Mouse (Mus musculus) limb, embryonic 15.5 days (tissue): ENCODE measurements around the gene Gm20388. TPM values are rescaled to one million over a fixed set of nuclear protein-coding genes. Genes with fewer than 3 reads are reported as not detected.

Source experiments
- ATAC-seq: fragments of 200-750 bp; cut with Nextera tagmentation; 2 replicates; pipeline ENCODE4 v1.8.0; 2017; ENCODE audit warnings: low read depth, moderate TSS enrichment; ENCODE audit not compliant: insufficient number of reproducible peaks, low FRiP score, low TSS enrichment
- H3K27ac ChIP-seq: fragments of 300-500 bp; sonication (generic); 2 replicates; pipeline ENCODE4 v1.5.1; 2015; ENCODE audit warnings: moderate library complexity, mild to moderate bottlenecking, inconsistent platforms
- H3K27me3 ChIP-seq: fragments of 300-500 bp; sonication (generic); 2 replicates; pipeline ENCODE4 v1.6.1; 2015; ENCODE audit warnings: inconsistent platforms
- H3K36me3 ChIP-seq: fragments of 300-500 bp; sonication (generic); 2 replicates; pipeline ENCODE4 v1.6.1; 2015; ENCODE audit warnings: inconsistent platforms
- H3K4me1 ChIP-seq: fragments of 300-500 bp; sonication (generic); 2 replicates; pipeline ENCODE4 v1.6.1; 2015; ENCODE audit warnings: inconsistent platforms
- H3K4me2 ChIP-seq: fragments of 300-500 bp; sonication (generic); 2 replicates; pipeline ENCODE4 v1.6.1; 2015; ENCODE audit warnings: mild to moderate bottlenecking, inconsistent platforms
- H3K4me3 ChIP-seq: fragments of 300-500 bp; sonication (generic); 2 replicates; pipeline ENCODE4 v1.5.1; 2015; ENCODE audit warnings: mild to moderate bottlenecking, inconsistent platforms
- H3K9ac ChIP-seq: fragments of 300-500 bp; sonication (generic); 2 replicates; pipeline ENCODE4 v1.6.1; 2015; ENCODE audit warnings: inconsistent platforms
- H3K9me3 ChIP-seq: fragments of 300-500 bp; sonication (generic); 2 replicates; pipeline ENCODE4 v1.6.1; 2016; ENCODE audit warnings: inconsistent platforms
- WGBS: fragments of 180-500 bp; shearing (Covaris S2); methylation state at CpG from one replicate; pipeline ENCODE4 v1.1.7; 2015; 5-methylcytosine and 5-hydroxymethylcytosine counted together
- polyA plus RNA-seq: library from polyadenylated mRNA; unstranded; fragments of >200 nt; fragmentation: Nextera tagmentation; extraction: Ambion mirVana; gene quantifications from 2 replicates; pipeline ENCODE4 v1.2.1, GENCODE M21; 2015

The Gm20388 gene
- polyA plus RNA-seq, 1 experiment from 2014 or later: 4.9 TPM

GRCm38 (mm10) chr8:123752773-123753468 is 3842.3 kb downstream of the Gm20388 start:
- no peaks in the 10 kb centered on the region for H3K36me3 ChIP-seq
- H3K4me2 ChIP-seq: no peak overlapping the region
- H3K27me3 ChIP-seq: no peaks in the 10 kb centered on the region
- no peak overlapping the region for H3K4me3 ChIP-seq
- no peak for ATAC-seq
- H3K4me1 ChIP-seq: peaks cover 29% of the 10 kb centered on the region
- H3K9ac ChIP-seq: no peak overlapping the region
- no peaks in the 10 kb centered on the region for H3K9me3 ChIP-seq
- 58% methylated on average over 13 of the region's 13 CpGs for WGBS
- peak overlapping the region; percentile 24; the same call in 1 of the 2 replicates for H3K27ac ChIP-seq

GRCm38 (mm10) chr8:123753604-123754375 is 3843.1 kb downstream of the Gm20388 start:
- H3K4me3 ChIP-seq: no peak overlapping the region
- no peak overlapping the region for H3K9ac ChIP-seq
- ATAC-seq: no peak
- peaks cover 21% of the 10 kb centered on the region for H3K4me1 ChIP-seq
- no peaks in the 10 kb centered on the region for H3K27me3 ChIP-seq
- no peaks in the 10 kb centered on the region for H3K36me3 ChIP-seq
- H3K4me2 ChIP-seq: no peak overlapping the region
- H3K27ac ChIP-seq: peak overlapping the region; percentile 24; the same call in 1 of the 2 replicates
- H3K9me3 ChIP-seq: no peaks in the 10 kb centered on the region
- WGBS: 14% methylated on average over 18 of the region's 18 CpGs

GRCm38 (mm10) chr8:123754538-123755431 is 3844.1 kb downstream of the Gm20388 start:
- Histone ChIP-seq H3K27me3 (no peaks in the 10 kb centered on the region), H3K27ac (no peak overlapping the region), H3K4me2 (no peak overlapping the region), H3K9me3 (no peaks in the 10 kb centered on the region), H3K9ac (no peak overlapping the region), H3K4me1 (peaks cover 20% of the 10 kb centered on the region), H3K4me3 (no peak overlapping the region), H3K36me3 (no peaks in the 10 kb centered on the region)
- ATAC-seq: no peak
- 70% methylated on average over 13 of the region's 13 CpGs for WGBS

- H3K4me3 ChIP-seq: no peak overlapping the region
- H3K27me3 ChIP-seq: no peaks in the 10 kb centered on the region
- H3K4me2 ChIP-seq: no peak overlapping the region
- no peaks in the 10 kb centered on the region for H3K9me3 ChIP-seq
- WGBS: 66% methylated on average over 8 of the region's 8 CpGs
- H3K27ac ChIP-seq: no peak overlapping the region
- H3K4me1 ChIP-seq: peaks cover 38% of the 10 kb centered on the region
- no peak for ATAC-seq
- H3K36me3 ChIP-seq: no peaks in the 10 kb centered on the region
- no peak overlapping the region for H3K9ac ChIP-seq
These were observed 3846.3 kb downstream of the Gm20388 start for GRCm38 (mm10) chr8:123756901-123757300.

GRCm38 (mm10) chr8:123758935-123759334 is 3848.3 kb downstream of the Gm20388 start:
- 81% methylated on average over 1 of the region's 1 CpGs for WGBS
- H3K4me1 ChIP-seq: peaks cover 41% of the 10 kb centered on the region
- no peak overlapping the region for H3K4me2 ChIP-seq
- H3K4me3 ChIP-seq: no peak overlapping the region
- no peaks in the 10 kb centered on the region for H3K9me3 ChIP-seq
- ATAC-seq: no peak
- H3K27me3 ChIP-seq: no peaks in the 10 kb centered on the region
- no peaks in the 10 kb centered on the region for H3K36me3 ChIP-seq
- H3K27ac ChIP-seq: no peak overlapping the region
- no peak overlapping the region for H3K9ac ChIP-seq

- no peaks in the 10 kb centered on the region for H3K36me3 ChIP-seq
- H3K27me3 ChIP-seq: no peaks in the 10 kb centered on the region
- 20% methylated on average over 10 of the region's 10 CpGs for WGBS
- no peak overlapping the region for H3K9ac ChIP-seq
- no peak overlapping the region for H3K27ac ChIP-seq
- no peak overlapping the region for H3K4me3 ChIP-seq
- H3K4me1 ChIP-seq: peaks cover 34% of the 10 kb centered on the region
- no peaks in the 10 kb centered on the region for H3K9me3 ChIP-seq
- H3K4me2 ChIP-seq: no peak overlapping the region; the same call in 1 of the 2 replicates
- ATAC-seq: no peak
These were observed 3849.3 kb downstream of the Gm20388 start for GRCm38 (mm10) chr8:123759933-123760332.

- 45% methylated on average over 5 of the region's 5 CpGs for WGBS
- H3K4me2 ChIP-seq: no peak overlapping the region
- H3K36me3 ChIP-seq: no peaks in the 10 kb centered on the region
- no peak overlapping the region for H3K4me3 ChIP-seq
- ATAC-seq: no peak
- H3K27me3 ChIP-seq: no peaks in the 10 kb centered on the region
- no peak overlapping the region for H3K27ac ChIP-seq
- H3K9me3 ChIP-seq: no peaks in the 10 kb centered on the region
- peaks cover 34% of the 10 kb centered on the region for H3K4me1 ChIP-seq
- H3K9ac ChIP-seq: no peak overlapping the region
These were observed 3849.9 kb downstream of the Gm20388 start for GRCm38 (mm10) chr8:123760579-123760978.

- 36% methylated on average over 12 of the region's 12 CpGs for WGBS
- no peak overlapping the region for H3K9ac ChIP-seq
- H3K4me3 ChIP-seq: no peak overlapping the region
- peaks cover 34% of the 10 kb centered on the region for H3K4me1 ChIP-seq
- ATAC-seq: no peak
- no peaks in the 10 kb centered on the region for H3K27me3 ChIP-seq
- H3K9me3 ChIP-seq: no peaks in the 10 kb centered on the region
- no peaks in the 10 kb centered on the region for H3K36me3 ChIP-seq
- H3K27ac ChIP-seq: peak overlapping the region; percentile 48
- peak overlapping the region; percentile 13; the same call in 1 of the 2 replicates for H3K4me2 ChIP-seq
These were observed 3850.7 kb downstream of the Gm20388 start for GRCm38 (mm10) chr8:123761266-123761882.

- H3K36me3 ChIP-seq: no peaks in the 10 kb centered on the region
- no peak overlapping the region for H3K9ac ChIP-seq
- peak overlapping the region; percentile 48; the same call in 1 of the 2 replicates for H3K27ac ChIP-seq
- no peak overlapping the region for H3K4me3 ChIP-seq
- no peak overlapping the region for H3K4me2 ChIP-seq
- peaks cover 34% of the 10 kb centered on the region for H3K4me1 ChIP-seq
- WGBS: 23% methylated on average over 4 of the region's 4 CpGs
- H3K27me3 ChIP-seq: no peaks in the 10 kb centered on the region
- no peaks in the 10 kb centered on the region for H3K9me3 ChIP-seq
- ATAC-seq: no peak
These were observed 3851.2 kb downstream of the Gm20388 start for GRCm38 (mm10) chr8:123761883-123762270.

- H3K9me3 ChIP-seq: no peaks in the 10 kb centered on the region
- no peaks in the 10 kb centered on the region for H3K27me3 ChIP-seq
- no peak overlapping the region for H3K9ac ChIP-seq
- peaks cover 38% of the 10 kb centered on the region for H3K4me1 ChIP-seq
- no peaks in the 10 kb centered on the region for H3K36me3 ChIP-seq
- ATAC-seq: no peak
- no peak overlapping the region for H3K4me2 ChIP-seq
- no peak overlapping the region for H3K4me3 ChIP-seq
- 32% methylated on average over 7 of the region's 7 CpGs for WGBS
- H3K27ac ChIP-seq: no peak overlapping the region
These were observed 3852.7 kb downstream of the Gm20388 start for GRCm38 (mm10) chr8:123763355-123763754.

GRCm38 (mm10) chr8:123764671-123765070 is 3854.0 kb downstream of the Gm20388 start:
- WGBS: 37% methylated on average over 4 of the region's 4 CpGs

More at GRCm38 (mm10) chr8:123764671-123765070, 3854.0 kb downstream of the Gm20388 start:
- peaks cover 38% of the 10 kb centered on the region for H3K4me1 ChIP-seq
- no peak overlapping the region for H3K9ac ChIP-seq
- no peak overlapping the region for H3K27ac ChIP-seq
- no peak overlapping the region for H3K4me2 ChIP-seq
- H3K9me3 ChIP-seq: no peaks in the 10 kb centered on the region
- no peaks in the 10 kb centered on the region for H3K27me3 ChIP-seq
- H3K36me3 ChIP-seq: no peaks in the 10 kb centered on the region
- H3K4me3 ChIP-seq: no peak overlapping the region
- ATAC-seq: no peak
